Mouse (Mus musculus): ENCODE measurements around the gene Erap1. TPM values are rescaled to one million over a fixed set of nuclear protein-coding genes. Genes with fewer than 3 reads are reported as not detected.

Gene Erap1
- polyA plus RNA-seq, 1 experiment from 2014 or later = 2.9 TPM

Other genes starting within 250 kb of the Erap1 start
- gene Zfp72, start 248.7 kb upstream of the Erap1 start, polyA plus RNA-seq (2014; fragmentation: Nextera tagmentation; extraction: Ambion mirVana) = 4.4 TPM in 2 replicates
- gene Ftl1-ps1, start 239.9 kb upstream of the Erap1 start, polyA plus RNA-seq (2014; fragmentation: Nextera tagmentation; extraction: Ambion mirVana) = 72.8 and 85.7 TPM in 2 replicates
- 20.4 and 24.6 TPM in 2 replicates for gene Zfp825, start 145.6 kb upstream of the Erap1 start, polyA plus RNA-seq (2014; fragmentation: Nextera tagmentation; extraction: Ambion mirVana)
- gene Cast, start 169.2 kb downstream of the Erap1 start, polyA plus RNA-seq (2014; fragmentation: Nextera tagmentation; extraction: Ambion mirVana) = 14.7 and 18.5 TPM in 2 replicates